ENCODE assay signal across 14 mouse cellular contexts in genomic region chrX:75978562-75978961, GRCm38 (mm10).
DNase-seq lines count a peak whose midpoint lies in the region; ATAC-seq and TF ChIP-seq lines count a peak whose summit lies in the region.
"Had no signal": no experiment of that assay in that cellular context is flagged by ENCODE, and none has a peak within 500 bp of the region (broad histone marks: within the 10 kb centered on the region; RNA-seq: fewer than 3 reads in every experiment).

No protein-coding gene starts in this region.

- 47% methylated on average over 3 of the region's 3 CpGs for WGBS in intestine, embryonic 16.5 days
- 54% methylated on average over 3 of the region's 3 CpGs for WGBS in intestine, embryonic 15.5 days
- WGBS in lung, embryonic 15.5 days = 55% methylated on average over 3 of the region's 3 CpGs
- WGBS in lung, adult 2 months = 79% methylated on average over 3 of the region's 3 CpGs
- WGBS in embryonic facial prominence, embryonic 14.5 days = 46% methylated on average over 3 of the region's 3 CpGs

- no peak overlapping the region for H3K9ac ChIP-seq in intestine, embryonic 16.5 days (ENCODE audit: low read depth, low read length)
- H3K9ac ChIP-seq in intestine, embryonic 15.5 days = no peak overlapping the region
- no peak overlapping the region for H3K9ac ChIP-seq in lung, embryonic 15.5 days
- no peak overlapping the region for H3K9ac ChIP-seq in embryonic facial prominence, embryonic 14.5 days (ENCODE audit: low read depth, low read length)
- H3K9ac ChIP-seq: liver, postnatal 0 days had no signal

- no peak for DNase-seq in lung, adult 2 months
- peak; percentile 77 for DNase-seq in embryonic facial prominence, embryonic 14.5 days (ENCODE audit: low spot score)
- DNase-seq in telencephalon, adult 2 months (ENCODE audit: low read depth, low spot score) = peak; percentile 8
- DNase-seq: cerebellum, adult 11-12 months; heart, postnatal 4 days; liver, postnatal 0 days; right cerebral cortex, postnatal 14 days; thymus, adult 2 months had no signal

- H3K27me3 ChIP-seq in intestine, embryonic 16.5 days (replicated peaks; ENCODE audit: control insufficient read depth, insufficient read depth, low read length) = no peaks in the 10 kb centered on the region
- H3K27me3 ChIP-seq in intestine, embryonic 15.5 days (replicated peaks) = no peaks in the 10 kb centered on the region
- H3K27me3 ChIP-seq in lung, embryonic 15.5 days = no peaks in the 10 kb centered on the region
- H3K27me3 ChIP-seq in embryonic facial prominence, embryonic 14.5 days (replicated peaks; ENCODE audit: control insufficient read depth, insufficient read depth, low read length) = no peaks in the 10 kb centered on the region

- H3K4me2 ChIP-seq in intestine, embryonic 16.5 days (ENCODE audit: low read depth, low read length) = no peak overlapping the region
- no peak overlapping the region for H3K4me2 ChIP-seq in intestine, embryonic 15.5 days (replicated peaks)
- no peak overlapping the region for H3K4me2 ChIP-seq in lung, embryonic 15.5 days
- H3K4me2 ChIP-seq in embryonic facial prominence, embryonic 14.5 days (ENCODE audit: low read depth, low read length) = no peak overlapping the region
- H3K4me2 ChIP-seq: midbrain, embryonic 11.5 days had no signal

- H3K27ac ChIP-seq in intestine, embryonic 16.5 days (ENCODE audit: low read length) = 0 out of 2 replicates have a peak overlapping the region, but pooled peaks have one; percentile 14
- H3K27ac ChIP-seq in intestine, embryonic 15.5 days = no peak overlapping the region
- H3K27ac ChIP-seq in lung, embryonic 15.5 days = 0 out of 2 replicates have a peak overlapping the region, but pooled peaks have one; percentile 29
- H3K27ac ChIP-seq in embryonic facial prominence, embryonic 14.5 days (replicated peaks; ENCODE audit: low read depth, low read length) = no peak overlapping the region

- no peak for ATAC-seq in intestine, embryonic 16.5 days
- no peak; the same call in 1 of the 2 replicates for ATAC-seq in intestine, embryonic 15.5 days
- no peak for ATAC-seq in lung, embryonic 15.5 days (ENCODE audit: borderline replicate concordance, extremely low read depth, low FRiP score, low TSS enrichment)
- ATAC-seq in embryonic facial prominence, embryonic 14.5 days (ENCODE audit: low read depth) = no peak
- ATAC-seq in megakaryocyte progenitor cell, adult 5-6 weeks (replicated peaks; ENCODE audit: poor library complexity) = no peak
- ATAC-seq: activated CD4-positive, CD25-positive, alpha-beta regulatory T cell, adult 4 months; liver, postnatal 0 days had no signal

- H3K9me3 ChIP-seq in intestine, embryonic 16.5 days (ENCODE audit: control insufficient read depth, low read length) = no peaks in the 10 kb centered on the region
- no peaks in the 10 kb centered on the region for H3K9me3 ChIP-seq in intestine, embryonic 15.5 days
- no peaks in the 10 kb centered on the region for H3K9me3 ChIP-seq in lung, embryonic 15.5 days
- no peaks in the 10 kb centered on the region for H3K9me3 ChIP-seq in embryonic facial prominence, embryonic 14.5 days (ENCODE audit: control insufficient read depth, low read length)

- TF ChIP-seq CTCF in lung, adult 2 months (IDR thresholded peaks at IDR 0.05; ENCODE audit: insufficient read depth, low read length) = no peak

- H3K4me1 ChIP-seq in intestine, embryonic 16.5 days (ENCODE audit: control insufficient read depth, insufficient read depth, low read length) = no peaks in the 10 kb centered on the region
- no peaks in the 10 kb centered on the region for H3K4me1 ChIP-seq in intestine, embryonic 15.5 days (replicated peaks)
- H3K4me1 ChIP-seq in lung, embryonic 15.5 days = no peaks in the 10 kb centered on the region
- H3K4me1 ChIP-seq in lung, adult 2 months (ENCODE audit: control insufficient read depth, insufficient read depth, low read length) = no peaks in the 10 kb centered on the region
- no peaks in the 10 kb centered on the region for H3K4me1 ChIP-seq in embryonic facial prominence, embryonic 14.5 days (ENCODE audit: control insufficient read depth, insufficient read depth, low read length)

- H3K36me3 ChIP-seq in intestine, embryonic 16.5 days (ENCODE audit: control insufficient read depth, insufficient read depth, low read length) = no peaks in the 10 kb centered on the region
- H3K36me3 ChIP-seq in intestine, embryonic 15.5 days = no peaks in the 10 kb centered on the region
- no peaks in the 10 kb centered on the region for H3K36me3 ChIP-seq in lung, embryonic 15.5 days
- no peaks in the 10 kb centered on the region for H3K36me3 ChIP-seq in embryonic facial prominence, embryonic 14.5 days (ENCODE audit: control insufficient read depth, insufficient read depth, low read length)

- no peak overlapping the region for H3K4me3 ChIP-seq in intestine, embryonic 16.5 days (ENCODE audit: low read length)
- no peak overlapping the region for H3K4me3 ChIP-seq in intestine, embryonic 15.5 days (replicated peaks)
- no peak overlapping the region for H3K4me3 ChIP-seq in lung, embryonic 15.5 days
- H3K4me3 ChIP-seq in lung, adult 2 months (replicated peaks; ENCODE audit: extremely low read depth, low read depth, low read length) = no peak overlapping the region
- H3K4me3 ChIP-seq in embryonic facial prominence, embryonic 14.5 days (ENCODE audit: low read depth, low read length) = no peak overlapping the region

- no peak for TF ChIP-seq POLR2A in lung, adult 2 months (IDR thresholded peaks at IDR 0.05; ENCODE audit: borderline replicate concordance, extremely low read depth, low read depth, low read length)

Comparison
In these comparisons a context has a peak if more than half of its experiments do, and no peak if none do; other contexts are left out.
1. H3K27ac ChIP-seq: peak in intestine, embryonic 16.5 days (single experiment) and lung, embryonic 15.5 days (single experiment); none in intestine, embryonic 15.5 days (single experiment) and embryonic facial prominence, embryonic 14.5 days (single experiment).